In the genomic region with DNA sequence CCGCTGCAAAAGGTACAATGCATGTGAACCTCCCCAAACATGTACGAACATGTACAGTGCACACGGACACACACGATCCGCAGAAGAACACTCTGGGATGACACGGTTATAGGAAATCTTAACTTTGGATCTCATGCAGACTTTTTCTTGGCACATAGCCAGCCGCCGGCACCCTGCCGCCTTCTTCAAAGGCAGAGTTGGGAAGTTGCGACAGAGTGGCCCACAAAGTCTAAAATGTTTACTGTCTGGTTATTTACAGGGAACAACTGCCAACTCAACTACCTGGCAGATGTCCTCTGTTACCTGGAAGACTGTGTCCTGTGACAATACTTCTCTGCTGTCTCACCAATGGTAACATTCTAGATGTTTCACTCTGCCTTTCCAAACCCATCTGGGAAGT, we compare ENCODE assay signal across 19 mouse cellular contexts. TPM values are rescaled to one million over a fixed set of nuclear protein-coding genes. Genes with fewer than 3 reads are reported as not detected.
DNase-seq lines count a peak whose midpoint lies in the region; ATAC-seq and TF ChIP-seq lines count a peak whose summit lies in the region.
"Had no signal": no experiment of that assay in that cellular context is flagged by ENCODE, and none has a peak within 500 bp of the region (broad histone marks: within the 10 kb centered on the region; RNA-seq: fewer than 3 reads in every experiment).

No protein-coding gene starts in this region.

- TF ChIP-seq POLR2A in brain, embryonic 14.5 days (IDR thresholded peaks at IDR 0.05; ENCODE audit: borderline replicate concordance, extremely low read depth, insufficient read depth, insufficient read length, poor library complexity, severe bottlenecking) = no peak

- H3K27me3 ChIP-seq in lung, embryonic 14.5 days (ENCODE audit: insufficient read depth, low read length) = no peaks in the 10 kb centered on the region
- H3K27me3 ChIP-seq: liver, embryonic 13.5 days; neural tube, embryonic 13.5 days had no signal

- no peak for TF ChIP-seq CTCF in lung, embryonic 14.5 days (IDR thresholded peaks at IDR 0.05; ENCODE audit: low read depth)
- TF ChIP-seq CTCF in brain, embryonic 14.5 days (IDR thresholded peaks at IDR 0.05; ENCODE audit: borderline replicate concordance, extremely low read depth, insufficient read depth, insufficient read length) = no peak

- DNase-seq in gastrocnemius, postnatal 10 days = peak; percentile 14
- no peak for DNase-seq in gastrocnemius, adult 8-10 months (ENCODE audit: low spot score in 2 of 2)
- DNase-seq in lung, embryonic 14.5 days = peak; percentile 52
- no peak for DNase-seq in lung, postnatal 4 days
- DNase-seq in adrenal gland, adult (ENCODE audit: inconsistent age in 2 of 2, low spot score in 1 of 2) = peak; percentile 12 to 69
- DNase-seq in brain, embryonic 14.5 days (ENCODE audit: low read depth) = peak; percentile 13
- DNase-seq in thymus, postnatal 25 days = no peak
- DNase-seq: cerebellum, adult 2 months; liver, embryonic 13.5 days; retina, postnatal 1 day; thymus, adult 18-20 months had no signal

- H3K9ac ChIP-seq in lung, embryonic 14.5 days = no peak overlapping the region
- H3K9ac ChIP-seq: heart, embryonic 15.5 days; liver, embryonic 13.5 days; neural tube, embryonic 13.5 days had no signal

- ATAC-seq in lung, embryonic 14.5 days (ENCODE audit: insufficient read depth) = no peak
- ATAC-seq: intestine, postnatal 0 days had no signal

- no peaks in the 10 kb centered on the region for H3K9me3 ChIP-seq in lung, embryonic 14.5 days (ENCODE audit: low read depth, low read length)
- H3K9me3 ChIP-seq: heart, embryonic 15.5 days; liver, embryonic 13.5 days; neural tube, embryonic 13.5 days had no signal

- no peak overlapping the region for H3K4me2 ChIP-seq in lung, embryonic 14.5 days
- H3K4me2 ChIP-seq: heart, embryonic 15.5 days; liver, embryonic 13.5 days; neural tube, embryonic 13.5 days had no signal

- H3K27ac ChIP-seq in lung, embryonic 14.5 days (ENCODE audit: low read depth) = no peak overlapping the region
- H3K27ac ChIP-seq: heart, embryonic 15.5 days; layer of hippocampus, adult 2 months; liver, embryonic 13.5 days; neural tube, embryonic 13.5 days had no signal

- H3K4me1 ChIP-seq in lung, embryonic 14.5 days (ENCODE audit: insufficient read depth) = no peaks in the 10 kb centered on the region
- H3K4me1 ChIP-seq: heart, embryonic 15.5 days had no signal

- no peak overlapping the region for H3K4me3 ChIP-seq in lung, embryonic 14.5 days (ENCODE audit: low read depth, low read length)
- H3K4me3 ChIP-seq: heart, embryonic 15.5 days; layer of hippocampus, adult 2 months; liver, embryonic 13.5 days; neural tube, embryonic 13.5 days had no signal

- no peaks in the 10 kb centered on the region for H3K36me3 ChIP-seq in lung, embryonic 14.5 days (ENCODE audit: insufficient read depth)
- H3K36me3 ChIP-seq: heart, embryonic 15.5 days; liver, embryonic 13.5 days; neural tube, embryonic 13.5 days had no signal

- WGBS in lung, embryonic 14.5 days = 60% methylated on average over 10 of the region's 10 CpGs

RNA-seq across cellular contexts. Expression of a gene that starts 30.0 kb away (rescaled TPM):
- total RNA-seq in gastrocnemius, postnatal 10 days (2021) = under 1 TPM; 0.38 to 0.52 TPM
- under 1 TPM in 1 of 4 experiments, not detected in 3; 0.16 TPM for total RNA-seq in gastrocnemius, adult 8-10 months (2022)
- polyA plus RNA-seq in lung, embryonic 14.5 days (2014; fragmentation: Nextera tagmentation; extraction: Ambion mirVana) = 0.30 and 0.58 TPM in 2 replicates
- 4.7 and 5.1 TPM in 2 replicates for polyA plus RNA-seq in brain, embryonic 14.5 days (2012; rRNA removed)
- polyA plus RNA-seq: C2C12; intestine, postnatal 0 days had no signal

RNA-seq across cellular contexts. Expression of a gene that starts 42.8 kb away (rescaled TPM):
- total RNA-seq in gastrocnemius, postnatal 10 days (2021) = 1 to 10 TPM in 1 of 2 experiments, under 1 TPM in 1; 0.14 to 1.3 TPM
- under 1 TPM in 2 of 4 experiments, not detected in 2; 0.07 to 0.13 TPM for total RNA-seq in gastrocnemius, adult 8-10 months (2022)
- polyA plus RNA-seq in lung, embryonic 14.5 days (2014; fragmentation: Nextera tagmentation; extraction: Ambion mirVana) = not detected in 2 replicates
- polyA plus RNA-seq in brain, embryonic 14.5 days (2012; rRNA removed) = not detected in 2 replicates
- total RNA-seq: layer of hippocampus, adult 2 months; left cerebral cortex, postnatal 10 days had no signal
- polyA plus RNA-seq: C2C12; cerebellum, adult 2 months; hindbrain, embryonic 11.5 days had no signal

RNA-seq across cellular contexts. Expression of a gene that starts 50.1 kb away (rescaled TPM):
- total RNA-seq in gastrocnemius, postnatal 10 days (2021) = 10 to 100 TPM in 1 of 2 experiments, 1 to 10 TPM in 1; 9.2 to 10.7 TPM
- total RNA-seq in gastrocnemius, adult 8-10 months (2022) = 10 to 100 TPM in 3 of 4 experiments, 1 to 10 TPM in 1; 9.2 to 11.5 (median 10.4) TPM
- 42.5 and 45.1 TPM in 2 replicates for polyA plus RNA-seq in lung, embryonic 14.5 days (2014; fragmentation: Nextera tagmentation; extraction: Ambion mirVana)
- 40.4 and 43.8 TPM in 2 replicates for polyA plus RNA-seq in brain, embryonic 14.5 days (2012; rRNA removed)

RNA-seq across cellular contexts. Expression of a gene that starts 54.9 kb away (rescaled TPM):
- total RNA-seq in gastrocnemius, postnatal 10 days (2021) = 1 to 10 TPM; 2.8 to 3.9 TPM
- 1 to 10 TPM; 1.9 to 2.4 (median 2.2) TPM for total RNA-seq in gastrocnemius, adult 8-10 months (2022)
- polyA plus RNA-seq in lung, embryonic 14.5 days (2014; fragmentation: Nextera tagmentation; extraction: Ambion mirVana) = 10.9 and 12.0 TPM in 2 replicates
- 15.2 and 19.2 TPM in 2 replicates for polyA plus RNA-seq in brain, embryonic 14.5 days (2012; rRNA removed)
- total RNA-seq: megakaryocyte, adult 5-6 weeks had no signal

Comparison
In these comparisons a context has a peak if more than half of its experiments do, and no peak if none do; other contexts are left out.
1. DNase-seq: peak in gastrocnemius, postnatal 10 days (single experiment), lung, embryonic 14.5 days (single experiment), adrenal gland, adult (2 of 2) and brain, embryonic 14.5 days (single experiment); none in gastrocnemius, adult 8-10 months (0 of 2), lung, postnatal 4 days (0 of 2) and thymus, postnatal 25 days (single experiment).